Mouse (Mus musculus): ENCODE measurements around the gene Rarres1. TPM values are rescaled to one million over a fixed set of nuclear protein-coding genes. Genes with fewer than 3 reads are reported as not detected.

Rarres1 gene
- total and polyA plus RNA-seq, 2 experiments from 2014 or later: 2.4 to 2.6 TPM

GRCm38 (mm10) chr3:67553281-67553680, 38.0 kb upstream of the Rarres1 start:
- no peaks in the 10 kb centered on the region; the same call in 1 of the 2 replicates for H3K4me1 ChIP-seq (ENCODE audit: insufficient read depth)
- ATAC-seq (0 out of 2 replicates have a peak, but pooled peaks have one; percentile 32), DNase-seq (peak; percentile 7)
- no peak for TF ChIP-seq CTCF (IDR thresholded peaks at IDR 0.05; ENCODE audit: low read depth)
- no peak overlapping the region for H3K27ac ChIP-seq (ENCODE audit: low read depth, low read length)
- H3K36me3 ChIP-seq (ENCODE audit: insufficient read depth): no peaks in the 10 kb centered on the region
- WGBS: 43% methylated on average over 4 of the region's 4 CpGs
- no peak overlapping the region for H3K4me2 ChIP-seq (ENCODE audit: low read depth)
- H3K4me3 ChIP-seq (ENCODE audit: low read depth, low read length): no peak overlapping the region
- H3K9ac ChIP-seq: no peak overlapping the region
- no peaks in the 10 kb centered on the region for H3K27me3 ChIP-seq (ENCODE audit: insufficient read depth, low read length)
- no peaks in the 10 kb centered on the region for H3K9me3 ChIP-seq (ENCODE audit: low read length)

GRCm38 (mm10) chr3:67551193-67551592, 35.9 kb upstream of the Rarres1 start:
- Histone ChIP-seq H3K9ac (no peak overlapping the region), H3K27ac (ENCODE audit: low read depth, low read length) (no peak overlapping the region), H3K4me2 (ENCODE audit: low read depth) (no peak overlapping the region), H3K36me3 (ENCODE audit: insufficient read depth) (no peaks in the 10 kb centered on the region), H3K27me3 (ENCODE audit: insufficient read depth, low read length) (no peaks in the 10 kb centered on the region), H3K4me3 (ENCODE audit: low read depth, low read length) (no peak overlapping the region), H3K9me3 (ENCODE audit: low read length) (no peaks in the 10 kb centered on the region), H3K4me1 (ENCODE audit: insufficient read depth) (no peaks in the 10 kb centered on the region)
- TF ChIP-seq CTCF (IDR thresholded peaks at IDR 0.05; ENCODE audit: low read depth): no peak
- no peak for DNase-seq
- no peak for ATAC-seq
- WGBS: 75% methylated on average over 3 of the region's 3 CpGs

- H3K4me3 ChIP-seq (ENCODE audit: low read depth, low read length): no peak overlapping the region
- 84% methylated on average over 8 of the region's 8 CpGs for WGBS
- H3K4me1 ChIP-seq (ENCODE audit: insufficient read depth): no peaks in the 10 kb centered on the region
- TF ChIP-seq CTCF (IDR thresholded peaks at IDR 0.05; ENCODE audit: low read depth): no peak
- H3K9ac ChIP-seq: no peak overlapping the region
- no peaks in the 10 kb centered on the region for H3K9me3 ChIP-seq (ENCODE audit: low read length)
- H3K4me2 ChIP-seq (ENCODE audit: low read depth): no peak overlapping the region
- no peak for DNase-seq
- no peaks in the 10 kb centered on the region for H3K27me3 ChIP-seq (ENCODE audit: insufficient read depth, low read length)
- ATAC-seq: no peak
- H3K36me3 ChIP-seq (ENCODE audit: insufficient read depth): no peaks in the 10 kb centered on the region
- H3K27ac ChIP-seq (ENCODE audit: low read depth, low read length): no peak overlapping the region
Observed at GRCm38 (mm10) chr3:67543630-67544029, 28.3 kb upstream of the Rarres1 start.

GRCm38 (mm10) chr3:67524768-67525167, 9.4 kb upstream of the Rarres1 start:
- Histone ChIP-seq H3K36me3 (ENCODE audit: insufficient read depth) (no peaks in the 10 kb centered on the region), H3K4me3 (ENCODE audit: low read depth, low read length) (no peak overlapping the region), H3K27me3 (ENCODE audit: insufficient read depth, low read length) (no peaks in the 10 kb centered on the region), H3K9me3 (ENCODE audit: low read length) (no peaks in the 10 kb centered on the region), H3K4me2 (ENCODE audit: low read depth) (no peak overlapping the region), H3K9ac (no peak overlapping the region), H3K4me1 (ENCODE audit: insufficient read depth) (no peaks in the 10 kb centered on the region), H3K27ac (ENCODE audit: low read depth, low read length) (no peak overlapping the region)
- DNase-seq: no peak
- ATAC-seq: no peak
- TF ChIP-seq CTCF (IDR thresholded peaks at IDR 0.05; ENCODE audit: low read depth): no peak
- 89% methylated on average over 6 of the region's 6 CpGs for WGBS

GRCm38 (mm10) chr3:67522709-67523108, 7.4 kb upstream of the Rarres1 start:
- Histone ChIP-seq H3K9ac (no peak overlapping the region), H3K9me3 (ENCODE audit: low read length) (no peaks in the 10 kb centered on the region), H3K4me3 (ENCODE audit: low read depth, low read length) (no peak overlapping the region), H3K27ac (ENCODE audit: low read depth, low read length) (no peak overlapping the region), H3K4me2 (ENCODE audit: low read depth) (no peak overlapping the region), H3K27me3 (ENCODE audit: insufficient read depth, low read length) (peaks cover 4% of the 10 kb centered on the region; the same call in 1 of the 2 replicates), H3K36me3 (ENCODE audit: insufficient read depth) (no peaks in the 10 kb centered on the region), H3K4me1 (ENCODE audit: insufficient read depth) (no peaks in the 10 kb centered on the region)
- no peak for DNase-seq
- TF ChIP-seq CTCF (IDR thresholded peaks at IDR 0.05; ENCODE audit: low read depth): no peak
- no peak for ATAC-seq
- WGBS: 85% methylated on average over 8 of the region's 8 CpGs

- no peak for TF ChIP-seq CTCF (IDR thresholded peaks at IDR 0.05; ENCODE audit: low read depth)
- H3K36me3 ChIP-seq (ENCODE audit: insufficient read depth): no peaks in the 10 kb centered on the region
- WGBS: 92% methylated on average over 5 of the region's 5 CpGs
- H3K9me3 ChIP-seq (ENCODE audit: low read length): no peaks in the 10 kb centered on the region
- peaks cover 12% of the 10 kb centered on the region for H3K27me3 ChIP-seq (ENCODE audit: insufficient read depth, low read length)
- no peak for ATAC-seq
- no peaks in the 10 kb centered on the region for H3K4me1 ChIP-seq (ENCODE audit: insufficient read depth)
- H3K4me3 ChIP-seq (ENCODE audit: low read depth, low read length): no peak overlapping the region
- no peak overlapping the region for H3K9ac ChIP-seq
- no peak for DNase-seq
- no peak overlapping the region for H3K4me2 ChIP-seq (ENCODE audit: low read depth)
- H3K27ac ChIP-seq (ENCODE audit: low read depth, low read length): no peak overlapping the region
Observed at GRCm38 (mm10) chr3:67520568-67521143, 5.3 kb upstream of the Rarres1 start.

- Histone ChIP-seq H3K4me3 (ENCODE audit: low read depth, low read length) (peak overlapping the region; percentile 54), H3K9ac (peak overlapping the region; percentile 47), H3K4me2 (ENCODE audit: low read depth) (peak overlapping the region; percentile 100), H3K27ac (ENCODE audit: low read depth, low read length) (no peak overlapping the region), H3K36me3 (ENCODE audit: insufficient read depth) (no peaks in the 10 kb centered on the region), H3K27me3 (ENCODE audit: insufficient read depth, low read length) (peaks cover 23% of the 10 kb centered on the region), H3K9me3 (ENCODE audit: low read length) (no peaks in the 10 kb centered on the region), H3K4me1 (ENCODE audit: insufficient read depth) (peaks cover 4% of the 10 kb centered on the region; the same call in 1 of the 2 replicates)
- no peak for TF ChIP-seq CTCF (IDR thresholded peaks at IDR 0.05; ENCODE audit: low read depth)
- ATAC-seq: peak; percentile 66
- DNase-seq: peak; percentile 20
- WGBS: 4% methylated on average over 40 of the region's 40 CpGs
Observed at GRCm38 (mm10) chr3:67514801-67515273, 486 bp downstream of the Rarres1 start.
